Mouse (Mus musculus): ENCODE results near the gene Cdc42ep4. TPM values are rescaled to one million over a fixed set of nuclear protein-coding genes. Genes with fewer than 3 reads are reported as not detected.

The Cdc42ep4 gene
- total and polyA plus RNA-seq, 3 experiments: 2.3 to 8.1 (median 3.4) TPM

DNA sequence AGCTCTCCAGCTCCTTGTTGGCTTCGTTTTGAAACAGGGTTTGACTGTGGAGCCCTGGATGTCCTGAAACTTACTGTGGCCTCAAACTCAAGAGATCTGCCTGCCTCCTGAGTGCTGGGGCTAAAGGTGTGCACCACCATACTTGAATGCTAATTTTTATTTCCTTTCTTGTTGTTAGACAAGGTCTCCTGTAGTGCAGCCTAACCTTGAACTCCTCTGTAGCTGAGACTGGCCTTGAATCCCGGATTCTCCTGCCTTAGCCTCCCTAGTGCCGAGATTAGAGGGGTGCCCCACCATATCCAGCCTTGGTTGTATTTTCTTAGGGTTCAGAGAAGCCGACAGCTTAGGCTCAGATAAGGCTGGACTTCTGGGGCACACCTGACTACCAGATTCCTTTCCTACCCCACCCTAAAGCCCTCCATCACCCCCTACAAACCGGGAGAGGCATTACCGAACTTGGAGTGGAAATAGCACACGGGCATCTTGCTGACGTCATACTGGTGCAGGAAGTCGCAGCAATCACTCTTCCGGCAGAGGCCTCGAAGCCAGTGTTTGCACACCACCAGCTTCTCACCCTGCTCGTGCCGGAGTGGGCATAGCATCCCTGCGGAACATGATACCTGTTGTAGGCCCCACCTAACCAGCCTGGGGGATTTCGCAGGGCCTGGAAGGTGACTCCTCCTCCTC is 45.6 kb downstream of the Cdc42ep4 start:
- no peak overlapping the region for H3K27ac ChIP-seq (ENCODE audit: insufficient read depth, low read depth)
- dilution Hi-C loops (cut with MboI; ENCODE audit: extremely low pct_ligation_motif_present, extremely low pct_unique_long_range_greater_than_20kb, low sequenced_read_pairs) (no loop called here), in situ Hi-C loops (cut with MboI; ENCODE audit: low pct_ligation_motif_present, low pct_unique_long_range_greater_than_20kb, low sequenced_read_pairs) (loop anchor here (25.0 kb wide), 1 partner anchor 956 kb away; the partner anchor contains the start of gene Rpl38)

DNA sequence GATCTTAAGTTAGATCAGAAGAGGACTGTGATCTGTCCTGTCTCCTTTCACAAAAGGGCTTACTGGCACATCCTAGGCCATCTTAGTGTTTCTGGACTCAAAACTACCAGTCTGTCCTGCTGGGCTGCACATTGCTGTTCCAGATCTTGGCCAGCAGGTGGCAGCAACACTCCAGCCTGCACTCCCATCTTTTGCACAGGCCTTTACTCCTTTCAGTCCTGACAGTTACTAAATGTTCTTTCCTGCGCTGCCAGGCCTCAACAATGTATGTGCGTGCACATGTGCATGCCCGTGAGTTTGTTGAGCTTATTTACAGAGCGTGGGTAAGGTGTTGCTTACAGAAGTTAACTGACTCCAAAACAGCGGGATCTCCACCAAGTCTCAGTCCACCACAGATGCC is 47.9 kb downstream of the Cdc42ep4 start:
- Histone ChIP-seq H3K9me3 (replicated peaks; ENCODE audit: low read length) (no peaks in the 10 kb centered on the region), H3K79me2 (replicated peaks; ENCODE audit: control insufficient read depth, extremely low read depth, insufficient read depth, poor library complexity, severe bottlenecking) (no peaks in the 10 kb centered on the region), H3K4me3 (replicated peaks in 1 of 3; ENCODE audit: low read depth in 2 of 3, low read length in 2 of 3, poor library complexity in 1 of 3) (no peak overlapping the region), H3K4me2 (ENCODE audit: insufficient read depth, low read depth, poor library complexity, severe bottlenecking) (no peak overlapping the region), H3K27ac (ENCODE audit: insufficient read depth, low read depth) (no peak overlapping the region), H3K4me1 (ENCODE audit: control insufficient read depth in 1 of 2, insufficient read depth in 2 of 2) (peaks cover 0 to 14% of the 10 kb centered on the region in 2 experiments; a peak in 2 of 4 replicates), H3K36me3 (replicated peaks in 1 of 2; ENCODE audit: control insufficient read depth in 1 of 2, insufficient read depth in 1 of 2, low read length in 1 of 2) (peaks cover 0 to 47% of the 10 kb centered on the region in 2 experiments), H3K9ac (ENCODE audit: insufficient read depth, low read depth) (no peak overlapping the region), H3K27me3 (replicated peaks) (no peaks in the 10 kb centered on the region)
- in situ Hi-C loops (cut with MboI; ENCODE audit: low pct_ligation_motif_present, low pct_unique_long_range_greater_than_20kb, low sequenced_read_pairs): loop anchor here (5.0 to 25.0 kb wide), 2 partner anchors 109 to 959 kb away; partner anchors contain the start of gene Rpl38
- dilution Hi-C loops (cut with MboI; ENCODE audit: extremely low pct_ligation_motif_present, extremely low pct_unique_long_range_greater_than_20kb, low sequenced_read_pairs): no loop called here
- DNase-seq (ENCODE audit: extremely low read depth): peak; percentile 76
- TF ChIP-seq TCF12 (IDR thresholded peaks at IDR 0.05; ENCODE audit: low read depth, low read length) (no peak), ZC3H11A (IDR thresholded peaks at IDR 0.05; ENCODE audit: low read depth, low read length) (peak; percentile 95), MXI1 (IDR thresholded peaks at IDR 0.05; ENCODE audit: low read depth, low read length) (no peak), MAZ (IDR thresholded peaks at IDR 0.05; ENCODE audit: low read depth, low read length) (no peak), JUND (conservative IDR thresholded peaks at IDR 0.05; ENCODE audit: low read depth, low read length) (no peak), UBTF (IDR thresholded peaks at IDR 0.05; ENCODE audit: low read depth, low read length) (no peak), MYC (IDR thresholded peaks at IDR 0.05; ENCODE audit: low read depth, low read length) (0 out of 2 replicates have a peak, but pooled peaks have one; percentile 33), EP300 (IDR thresholded peaks at IDR 0.05; ENCODE audit: low read length) (no peak), NRF1 (IDR thresholded peaks at IDR 0.05; ENCODE audit: low read depth, low read length) (peak; percentile 30; the same call in 1 of the 2 replicates), ZKSCAN1 (IDR thresholded peaks at IDR 0.05; ENCODE audit: borderline replicate concordance, low read depth, low read length) (no peak), USF2 (conservative IDR thresholded peaks at IDR 0.05; ENCODE audit: low read depth, low read length) (no peak), ELF1 (IDR thresholded peaks at IDR 0.05; ENCODE audit: low read depth, low read length) (no peak), TBP (conservative IDR thresholded peaks at IDR 0.05; ENCODE audit: low read depth, low read length) (no peak), ZNF384 (IDR thresholded peaks at IDR 0.05; ENCODE audit: low read depth, low read length) (no peak), SMC3 (IDR thresholded peaks at IDR 0.05; ENCODE audit: low read depth, low read length) (peak; percentile 99), POLR2A (IDR thresholded peaks at IDR 0.05; ENCODE audit: low read depth, low read length) (no peak), IRF4 (IDR thresholded peaks at IDR 0.05; ENCODE audit: low read depth, low read length) (no peak; the same call in 1 of the 2 replicates), PAX5 (IDR thresholded peaks at IDR 0.05; ENCODE audit: low read length) (no peak), MAFK (IDR thresholded peaks at IDR 0.05; ENCODE audit: insufficient replicate concordance, low read length) (no peak), ZMIZ1 (IDR thresholded peaks at IDR 0.05; ENCODE audit: low read depth, low read length) (no peak), CHD1 (IDR thresholded peaks at IDR 0.05; ENCODE audit: low read depth, low read length) (no peak), JUN (IDR thresholded peaks at IDR 0.05; ENCODE audit: insufficient read depth, low read depth, low read length) (no peak), CHD2 (IDR thresholded peaks at IDR 0.05; ENCODE audit: low read length) (no peak), E2F4 (IDR thresholded peaks at IDR 0.05; ENCODE audit: insufficient replicate concordance, low read depth, low read length) (no peak), ETS1 (conservative IDR thresholded peaks at IDR 0.05; ENCODE audit: low read depth, low read length) (no peak), NELFE (IDR thresholded peaks at IDR 0.05; ENCODE audit: low read depth, low read length) (peak; percentile 65; the same call in 1 of the 2 replicates)

More for the DNA sequence above, 45.6 kb downstream of the Cdc42ep4 start:
- Histone ChIP-seq H3K79me2 (replicated peaks; ENCODE audit: control insufficient read depth, extremely low read depth, insufficient read depth, poor library complexity, severe bottlenecking) (no peaks in the 10 kb centered on the region), H3K4me2 (ENCODE audit: insufficient read depth, low read depth, poor library complexity, severe bottlenecking) (no peak overlapping the region), H3K9ac (ENCODE audit: insufficient read depth, low read depth) (no peak overlapping the region), H3K4me3 (replicated peaks in 1 of 3; ENCODE audit: low read depth in 2 of 3, low read length in 2 of 3, poor library complexity in 1 of 3) (no peak overlapping the region), H3K27me3 (replicated peaks) (no peaks in the 10 kb centered on the region), H3K36me3 (replicated peaks in 1 of 2; ENCODE audit: control insufficient read depth in 1 of 2, insufficient read depth in 1 of 2, low read length in 1 of 2) (peaks cover 0 to 38% of the 10 kb centered on the region in 2 experiments), H3K9me3 (replicated peaks; ENCODE audit: low read length) (no peaks in the 10 kb centered on the region), H3K4me1 (ENCODE audit: control insufficient read depth in 1 of 2, insufficient read depth in 2 of 2) (peaks cover 0 to 14% of the 10 kb centered on the region in 2 experiments; a peak in 2 of 4 replicates)
- TF ChIP-seq MAFK (IDR thresholded peaks at IDR 0.05; ENCODE audit: insufficient replicate concordance, low read length) (no peak), ZMIZ1 (IDR thresholded peaks at IDR 0.05; ENCODE audit: low read depth, low read length) (no peak), PAX5 (IDR thresholded peaks at IDR 0.05; ENCODE audit: low read length) (no peak), USF1 (IDR thresholded peaks at IDR 0.05; ENCODE audit: low read depth, low read length) (no peak), MEF2A (IDR thresholded peaks at IDR 0.05; ENCODE audit: borderline replicate concordance, low read depth, low read length) (no peak), HCFC1 (IDR thresholded peaks at IDR 0.05; ENCODE audit: low read depth, low read length) (no peak), KAT2A (IDR thresholded peaks at IDR 0.05; ENCODE audit: insufficient replicate concordance, low read length) (no peak), E2F4 (IDR thresholded peaks at IDR 0.05; ENCODE audit: insufficient replicate concordance, low read depth, low read length) (no peak), NRF1 (IDR thresholded peaks at IDR 0.05; ENCODE audit: low read depth, low read length) (no peak), ETS1 (conservative IDR thresholded peaks at IDR 0.05; ENCODE audit: low read depth, low read length) (no peak), MYC (IDR thresholded peaks at IDR 0.05; ENCODE audit: low read depth, low read length) (no peak), POLR2A (IDR thresholded peaks at IDR 0.05; ENCODE audit: low read depth, low read length) (no peak), MAX (IDR thresholded peaks at IDR 0.05; ENCODE audit: low read length) (no peak), ZKSCAN1 (IDR thresholded peaks at IDR 0.05; ENCODE audit: borderline replicate concordance, low read depth, low read length) (no peak), ZNF384 (IDR thresholded peaks at IDR 0.05; ENCODE audit: low read depth, low read length) (no peak), JUND (conservative IDR thresholded peaks at IDR 0.05; ENCODE audit: low read depth, low read length) (no peak), USF2 (conservative IDR thresholded peaks at IDR 0.05; ENCODE audit: low read depth, low read length) (no peak)
- DNase-seq (ENCODE audit: extremely low read depth): no peak
